Mouse (Mus musculus) thymus, adult 2 months (tissue): ENCODE results near the gene Pkdcc.

Source experiments
- CTCF ChIP-seq: fragments of 200-500 bp; IDR thresholded peaks from 2 replicates; pipeline ENCODE4 v1.5.1; 2012; ENCODE audit warnings: mild to moderate bottlenecking, control low read depth, low read length, moderate library complexity, borderline replicate concordance; ENCODE audit not compliant: control insufficient read depth, poor library complexity, insufficient read depth; ENCODE audit errors: extremely low read depth
- POLR2A ChIP-seq: fragments of 200-500 bp; IDR thresholded peaks from 2 replicates; pipeline ENCODE4 v1.6.1; 2012; ENCODE audit warnings: mild to moderate bottlenecking, low read length, control low read depth, moderate library complexity; ENCODE audit not compliant: control insufficient read depth, poor library complexity, insufficient read depth; ENCODE audit errors: extremely low read depth

DNA sequence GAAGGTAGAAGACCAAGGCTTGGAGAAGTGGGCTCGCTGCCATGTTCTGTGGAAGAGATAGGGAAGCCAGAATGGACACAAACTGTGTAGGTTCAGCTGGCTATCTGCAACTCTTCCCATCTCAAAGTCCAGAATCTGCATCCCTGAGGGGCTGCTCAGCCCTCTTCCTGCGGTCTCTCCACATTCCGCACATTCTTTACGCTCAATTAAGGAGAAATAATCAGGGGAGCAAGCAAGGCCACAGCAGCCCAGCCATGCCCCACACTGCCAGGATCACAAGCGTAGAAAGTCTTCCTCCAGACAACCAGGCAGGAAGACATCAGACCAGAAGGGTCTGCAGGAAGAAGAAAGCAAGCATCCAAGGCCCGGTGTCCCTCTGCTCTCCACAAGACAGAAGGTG lies 13.8 kb upstream of the Pkdcc start:
- no peak for TF ChIP-seq CTCF
- no peak for TF ChIP-seq POLR2A
